Mouse (Mus musculus): Measurements from ENCODE around the gene Ankle1. TPM values are rescaled to one million over a fixed set of nuclear protein-coding genes. Genes with fewer than 3 reads are reported as not detected.

Ankle1 gene
- polyA plus RNA-seq, 1 experiment from 2014 or later, result 13.0 TPM

GRCm38 (mm10) chr8:71400826-71401225 lies 5.0 kb upstream of the Ankle1 start:
- H3K27ac ChIP-seq (replicated peaks; ENCODE audit: low read depth, low read length), result no peak overlapping the region
- H3K9me3 ChIP-seq (ENCODE audit: control insufficient read depth, low read length), result no peaks in the 10 kb centered on the region
- H3K36me3 ChIP-seq (ENCODE audit: control insufficient read depth, insufficient read depth, low read length), result peaks cover 28% of the 10 kb centered on the region
- no peaks in the 10 kb centered on the region for H3K27me3 ChIP-seq (replicated peaks; ENCODE audit: control insufficient read depth, insufficient read depth, low read length)
- ATAC-seq (ENCODE audit: low read depth), result no peak
- H3K4me3 ChIP-seq (ENCODE audit: low read depth, low read length), result no peak overlapping the region
- 100% methylated on average over 2 of the region's 2 CpGs for WGBS
- H3K4me1 ChIP-seq (ENCODE audit: control insufficient read depth, insufficient read depth, low read length), result peaks cover 16% of the 10 kb centered on the region; the same call in 1 of the 2 replicates
- H3K9ac ChIP-seq (ENCODE audit: low read depth, low read length), result no peak overlapping the region
- no peak overlapping the region for H3K4me2 ChIP-seq (ENCODE audit: low read depth, low read length)
- DNase-seq (ENCODE audit: low spot score), result no peak

GRCm38 (mm10) chr8:71401454-71401853 lies 4.4 kb upstream of the Ankle1 start:
- Histone ChIP-seq H3K4me3 (ENCODE audit: low read depth, low read length) (no peak overlapping the region), H3K36me3 (ENCODE audit: control insufficient read depth, insufficient read depth, low read length) (peaks cover 28% of the 10 kb centered on the region), H3K27ac (replicated peaks; ENCODE audit: low read depth, low read length) (no peak overlapping the region), H3K4me1 (ENCODE audit: control insufficient read depth, insufficient read depth, low read length) (peaks cover 12% of the 10 kb centered on the region; the same call in 1 of the 2 replicates), H3K9me3 (ENCODE audit: control insufficient read depth, low read length) (no peaks in the 10 kb centered on the region), H3K4me2 (ENCODE audit: low read depth, low read length) (no peak overlapping the region), H3K9ac (ENCODE audit: low read depth, low read length) (no peak overlapping the region), H3K27me3 (replicated peaks; ENCODE audit: control insufficient read depth, insufficient read depth, low read length) (no peaks in the 10 kb centered on the region)
- ATAC-seq (ENCODE audit: low read depth) (no peak), DNase-seq (ENCODE audit: low spot score) (no peak)

- H3K4me3 ChIP-seq (ENCODE audit: low read depth, low read length), result no peak overlapping the region
- no peak for DNase-seq (ENCODE audit: low spot score)
- no peak for ATAC-seq (ENCODE audit: low read depth)
- 83% methylated on average over 9 of the region's 9 CpGs for WGBS
- no peaks in the 10 kb centered on the region for H3K27me3 ChIP-seq (replicated peaks; ENCODE audit: control insufficient read depth, insufficient read depth, low read length)
- H3K36me3 ChIP-seq (ENCODE audit: control insufficient read depth, insufficient read depth, low read length), result peaks cover 33% of the 10 kb centered on the region
- H3K4me1 ChIP-seq (ENCODE audit: control insufficient read depth, insufficient read depth, low read length), result peaks cover 9% of the 10 kb centered on the region; the same call in 1 of the 2 replicates
- H3K9ac ChIP-seq (ENCODE audit: low read depth, low read length), result no peak overlapping the region
- no peaks in the 10 kb centered on the region for H3K9me3 ChIP-seq (ENCODE audit: control insufficient read depth, low read length)
- no peak overlapping the region for H3K27ac ChIP-seq (replicated peaks; ENCODE audit: low read depth, low read length)
- no peak overlapping the region for H3K4me2 ChIP-seq (ENCODE audit: low read depth, low read length)
Measured at GRCm38 (mm10) chr8:71402446-71402964, 3.3 kb upstream of the Ankle1 start.

GRCm38 (mm10) chr8:71403107-71403885 lies 2.5 kb upstream of the Ankle1 start:
- no peak overlapping the region for H3K4me2 ChIP-seq (ENCODE audit: low read depth, low read length)
- peaks cover 6% of the 10 kb centered on the region; the same call in 1 of the 2 replicates for H3K4me1 ChIP-seq (ENCODE audit: control insufficient read depth, insufficient read depth, low read length)
- H3K9ac ChIP-seq (ENCODE audit: low read depth, low read length), result no peak overlapping the region
- peaks cover 38% of the 10 kb centered on the region for H3K36me3 ChIP-seq (ENCODE audit: control insufficient read depth, insufficient read depth, low read length)
- 81% methylated on average over 6 of the region's 6 CpGs for WGBS
- no peaks in the 10 kb centered on the region for H3K27me3 ChIP-seq (replicated peaks; ENCODE audit: control insufficient read depth, insufficient read depth, low read length)
- ATAC-seq (ENCODE audit: low read depth) (no peak), DNase-seq (ENCODE audit: low spot score) (no peak)
- no peak overlapping the region for H3K27ac ChIP-seq (replicated peaks; ENCODE audit: low read depth, low read length)
- H3K9me3 ChIP-seq (ENCODE audit: control insufficient read depth, low read length), result no peaks in the 10 kb centered on the region
- no peak overlapping the region for H3K4me3 ChIP-seq (ENCODE audit: low read depth, low read length)

- Histone ChIP-seq H3K36me3 (ENCODE audit: control insufficient read depth, insufficient read depth, low read length) (peaks cover 37% of the 10 kb centered on the region), H3K4me2 (ENCODE audit: low read depth, low read length) (no peak overlapping the region), H3K4me3 (ENCODE audit: low read depth, low read length) (no peak overlapping the region), H3K4me1 (ENCODE audit: control insufficient read depth, insufficient read depth, low read length) (peaks cover 6% of the 10 kb centered on the region; the same call in 1 of the 2 replicates), H3K9me3 (ENCODE audit: control insufficient read depth, low read length) (no peaks in the 10 kb centered on the region), H3K27ac (replicated peaks; ENCODE audit: low read depth, low read length) (no peak overlapping the region), H3K27me3 (replicated peaks; ENCODE audit: control insufficient read depth, insufficient read depth, low read length) (no peaks in the 10 kb centered on the region), H3K9ac (ENCODE audit: low read depth, low read length) (no peak overlapping the region)
- no peak for ATAC-seq (ENCODE audit: low read depth)
- no peak for DNase-seq (ENCODE audit: low spot score)
- 86% methylated on average over 8 of the region's 8 CpGs for WGBS
Measured at GRCm38 (mm10) chr8:71404011-71404410, 1.8 kb upstream of the Ankle1 start.

- H3K4me3 ChIP-seq (ENCODE audit: low read depth, low read length), result no peak overlapping the region
- WGBS, result 87% methylated on average over 9 of the region's 9 CpGs
- H3K4me2 ChIP-seq (ENCODE audit: low read depth, low read length), result peak overlapping the region; percentile 98
Measured at GRCm38 (mm10) chr8:71404951-71405351, 859 bp upstream of the Ankle1 start.

GRCm38 (mm10) chr8:71406099-71407015 lies 547 bp downstream of the Ankle1 start:
- no peaks in the 10 kb centered on the region for H3K9me3 ChIP-seq (ENCODE audit: control insufficient read depth, low read length)
- H3K27me3 ChIP-seq (replicated peaks; ENCODE audit: control insufficient read depth, insufficient read depth, low read length), result no peaks in the 10 kb centered on the region
- H3K36me3 ChIP-seq (ENCODE audit: control insufficient read depth, insufficient read depth, low read length), result peaks cover 33% of the 10 kb centered on the region
- DNase-seq (ENCODE audit: low spot score) (peak; percentile 68), ATAC-seq (ENCODE audit: low read depth) (peak; percentile 84)
- H3K4me3 ChIP-seq (ENCODE audit: low read depth, low read length), result peak overlapping the region; percentile 69
- under 1% methylated on average over 40 of the region's 55 CpGs for WGBS
- peaks cover 6% of the 10 kb centered on the region; the same call in 1 of the 2 replicates for H3K4me1 ChIP-seq (ENCODE audit: control insufficient read depth, insufficient read depth, low read length)
- peak overlapping the region; percentile 63; the same call in 1 of the 2 replicates for H3K27ac ChIP-seq (replicated peaks; ENCODE audit: low read depth, low read length)
- H3K9ac ChIP-seq (ENCODE audit: low read depth, low read length), result peak overlapping the region; percentile 73
- H3K4me2 ChIP-seq (ENCODE audit: low read depth, low read length), result peak overlapping the region; percentile 98

More at GRCm38 (mm10) chr8:71404951-71405351, 859 bp upstream of the Ankle1 start:
- H3K9ac ChIP-seq (ENCODE audit: low read depth, low read length), result no peak overlapping the region
- ATAC-seq (ENCODE audit: low read depth) (no peak), DNase-seq (ENCODE audit: low spot score) (no peak)
- peaks cover 6% of the 10 kb centered on the region; the same call in 1 of the 2 replicates for H3K4me1 ChIP-seq (ENCODE audit: control insufficient read depth, insufficient read depth, low read length)
- no peaks in the 10 kb centered on the region for H3K9me3 ChIP-seq (ENCODE audit: control insufficient read depth, low read length)
- peaks cover 40% of the 10 kb centered on the region for H3K36me3 ChIP-seq (ENCODE audit: control insufficient read depth, insufficient read depth, low read length)
- H3K27me3 ChIP-seq (replicated peaks; ENCODE audit: control insufficient read depth, insufficient read depth, low read length), result no peaks in the 10 kb centered on the region
- H3K27ac ChIP-seq (replicated peaks; ENCODE audit: low read depth, low read length), result no peak overlapping the region

GRCm38 (mm10) chr8:71407441-71407840 lies 1.6 kb downstream of the Ankle1 start:
- Histone ChIP-seq H3K4me2 (ENCODE audit: low read depth, low read length) (peak overlapping the region; percentile 98; the same call in 1 of the 2 replicates), H3K27me3 (replicated peaks; ENCODE audit: control insufficient read depth, insufficient read depth, low read length) (no peaks in the 10 kb centered on the region), H3K36me3 (ENCODE audit: control insufficient read depth, insufficient read depth, low read length) (peaks cover 33% of the 10 kb centered on the region), H3K9me3 (ENCODE audit: control insufficient read depth, low read length) (no peaks in the 10 kb centered on the region), H3K9ac (ENCODE audit: low read depth, low read length) (0 out of 2 replicates have a peak overlapping the region, but pooled peaks have one; percentile 73), H3K4me3 (ENCODE audit: low read depth, low read length) (peak overlapping the region; percentile 69; the same call in 1 of the 2 replicates), H3K4me1 (ENCODE audit: control insufficient read depth, insufficient read depth, low read length) (peaks cover 6% of the 10 kb centered on the region; the same call in 1 of the 2 replicates), H3K27ac (replicated peaks; ENCODE audit: low read depth, low read length) (no peak overlapping the region)
- no peak for DNase-seq (ENCODE audit: low spot score)
- ATAC-seq (ENCODE audit: low read depth), result no peak
- 95% methylated on average over 8 of the region's 14 CpGs for WGBS
